Mouse (Mus musculus) bone marrow, adult 2 months (tissue): ENCODE results near the gene Cdk5rap2.

Source experiments
- CTCF ChIP-seq: fragments of 200-500 bp; IDR thresholded peaks from 2 replicates; pipeline ENCODE4 v1.5.1; 2011; ENCODE audit warnings: low read length, control low read depth; ENCODE audit not compliant: control insufficient read depth, insufficient read depth
- POLR2A ChIP-seq: fragments of 200-500 bp; IDR thresholded peaks from 2 replicates; pipeline ENCODE4 v1.6.1; 2011; ENCODE audit warnings: low read depth, mild to moderate bottlenecking, control low read depth, low read length, borderline replicate concordance; ENCODE audit not compliant: control insufficient read depth

GRCm38 (mm10) chr4:70245706-70246105 lies 164.5 kb downstream of the Cdk5rap2 start:
- TF ChIP-seq CTCF (no peak), POLR2A (no peak)
